Mouse (Mus musculus): ENCODE measurements around the gene Exosc2. TPM values are rescaled to one million over a fixed set of nuclear protein-coding genes. Genes with fewer than 3 reads are reported as not detected.
"Not testable (repeated sequence)": the region's sequence is repeated elsewhere in the genome, so short reads cannot be mapped to it uniquely, and the experiment has no call there.

Gene Exosc2
- polyA plus RNA-seq, 1 experiment from 2014 or later = 104 TPM

DNA sequence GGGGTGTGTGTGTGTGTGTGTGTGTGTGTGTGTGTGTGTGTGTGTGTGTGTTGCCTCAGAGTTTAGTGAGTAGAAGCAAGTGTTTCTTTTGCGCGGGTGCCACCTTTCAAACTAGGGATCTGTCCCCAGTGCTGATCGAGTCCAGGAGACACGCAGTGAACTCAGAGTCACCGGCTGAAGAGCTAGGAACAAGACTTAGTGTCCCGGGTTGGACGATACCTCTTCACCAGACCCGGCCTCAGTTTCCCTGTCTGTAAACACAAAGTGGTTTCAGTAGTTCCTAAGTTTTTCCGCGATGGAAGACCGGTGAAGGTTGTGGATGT lies 29.0 kb upstream of the Exosc2 start:
- Histone ChIP-seq H3K4me3 (peak overlapping the region; percentile 47), H3K27ac (peak overlapping the region; percentile 62; the same call in 1 of the 2 replicates), H3K4me1 (peaks cover 67% of the 10 kb centered on the region), H3K27me3 (ENCODE audit: poor library complexity, severe bottlenecking) (peaks cover 100% of the 10 kb centered on the region), H3K36me3 (replicated peaks) (no peaks in the 10 kb centered on the region), H3K9me3 (no peaks in the 10 kb centered on the region)
- WGBS = 1% methylated on average over 11 of the region's 11 CpGs
- no peak for DNase-seq (ENCODE audit: extremely low spot score, low spot score)

DNA sequence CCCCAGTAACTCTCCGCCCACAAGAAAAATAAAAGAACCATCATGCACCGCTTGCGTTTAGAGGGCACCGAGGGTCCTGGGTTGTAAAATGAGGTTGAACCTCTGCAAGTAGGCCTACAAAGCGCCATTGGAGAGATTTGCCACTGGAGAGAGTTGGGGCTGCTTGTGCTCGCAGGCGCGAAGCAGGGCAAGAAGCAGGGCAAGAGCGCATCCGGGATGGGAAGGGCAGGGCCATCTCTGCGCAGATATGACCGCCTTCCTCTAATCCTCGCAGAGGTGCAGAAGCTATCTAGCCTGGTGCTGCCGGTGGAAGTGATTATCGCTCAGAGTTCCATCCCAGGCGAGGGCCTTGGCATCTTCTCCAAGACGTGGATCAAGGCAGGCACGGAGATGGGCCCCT lies 28.6 kb upstream of the Exosc2 start:
- peaks cover 100% of the 10 kb centered on the region for H3K27me3 ChIP-seq (ENCODE audit: poor library complexity, severe bottlenecking)
- H3K9me3 ChIP-seq = no peaks in the 10 kb centered on the region
- H3K4me3 ChIP-seq = peak overlapping the region; percentile 47
- WGBS = under 1% methylated on average over 18 of the region's 18 CpGs
- peaks cover 63% of the 10 kb centered on the region for H3K4me1 ChIP-seq
- no peak overlapping the region for H3K27ac ChIP-seq
- no peak for DNase-seq (ENCODE audit: extremely low spot score, low spot score)
- H3K36me3 ChIP-seq (replicated peaks) = no peaks in the 10 kb centered on the region

DNA sequence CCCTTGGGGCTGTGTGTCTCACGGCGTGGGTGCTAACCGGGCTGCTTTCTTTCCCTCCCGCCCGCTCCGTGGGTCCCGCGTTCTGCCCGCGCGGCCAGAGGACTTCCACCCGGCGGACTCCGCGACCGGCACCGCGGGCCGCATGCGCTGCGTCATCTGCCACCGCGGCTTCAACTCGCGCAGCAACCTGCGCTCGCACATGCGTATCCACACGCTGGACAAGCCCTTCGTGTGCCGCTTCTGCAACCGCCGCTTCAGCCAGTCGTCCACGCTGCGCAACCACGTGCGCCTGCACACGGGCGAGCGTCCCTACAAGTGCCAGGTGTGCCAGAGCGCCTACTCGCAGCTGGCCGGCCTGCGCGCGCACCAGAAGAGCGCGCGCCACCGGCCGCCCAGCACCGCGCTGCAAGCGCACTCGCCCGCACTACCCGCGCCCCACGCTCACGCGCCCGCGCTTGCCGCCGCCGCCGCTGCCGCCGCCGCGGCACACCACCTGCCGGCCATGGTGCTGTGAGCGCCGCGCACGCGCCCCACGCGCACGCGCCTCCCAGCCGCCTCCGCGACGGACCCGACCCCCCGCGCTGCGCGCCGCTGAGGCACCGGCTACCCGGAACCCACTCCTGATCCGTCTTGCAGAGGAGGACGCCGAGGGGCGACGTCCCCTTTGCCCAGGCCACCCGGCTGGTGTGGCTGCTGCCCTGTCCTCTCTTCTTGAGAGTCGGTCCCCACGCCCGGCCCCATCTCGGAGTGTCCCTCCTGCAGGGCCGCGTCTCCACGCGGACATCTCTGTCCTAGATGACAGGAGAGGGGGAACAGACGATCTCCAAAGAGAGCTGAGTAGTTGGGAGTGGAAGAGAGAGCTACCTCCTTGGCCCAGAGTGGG lies 16.3 kb upstream of the Exosc2 start:
- H3K27ac ChIP-seq = peak overlapping the region; percentile 25; the same call in 1 of the 2 replicates
- H3K4me3 ChIP-seq = peak overlapping the region; percentile 62

DNA sequence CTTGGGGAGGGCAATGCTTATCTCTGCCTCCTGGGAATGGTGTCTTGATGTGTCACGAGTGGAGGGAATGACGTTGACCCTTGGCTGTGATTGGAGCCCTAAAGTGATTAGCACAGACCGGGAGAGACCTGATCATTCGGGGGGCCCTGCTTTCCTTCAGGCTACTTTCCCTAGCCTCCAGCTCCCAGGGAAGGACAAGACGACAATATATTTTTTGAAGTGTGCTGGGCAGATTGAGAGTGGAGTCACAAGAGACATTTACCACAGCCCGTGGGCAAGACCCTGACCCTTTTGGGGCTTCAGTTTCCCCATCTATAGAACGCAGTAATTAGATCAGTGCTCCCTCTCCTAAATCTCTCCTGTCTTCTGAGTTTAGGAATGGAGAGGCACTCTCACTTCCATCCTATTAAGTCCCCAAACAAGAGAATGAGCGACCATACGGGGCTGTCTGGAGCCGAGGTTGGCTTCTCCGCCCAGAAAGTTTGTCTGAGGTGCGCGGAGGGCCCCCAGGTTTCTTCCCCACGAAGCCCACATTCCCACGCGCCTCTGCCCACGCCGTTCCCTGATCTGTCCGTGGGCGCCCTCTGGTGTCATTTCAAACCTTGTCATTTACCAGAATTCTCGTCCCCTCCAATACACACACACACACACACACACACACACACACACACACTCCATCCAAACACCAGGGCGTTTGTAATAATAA lies 15.5 kb upstream of the Exosc2 start:
- Histone ChIP-seq H3K27me3 (ENCODE audit: poor library complexity, severe bottlenecking) (peaks cover 100% of the 10 kb centered on the region), H3K4me1 (peaks cover 18% of the 10 kb centered on the region), H3K27ac (no peak overlapping the region), H3K9me3 (peaks cover 14% of the 10 kb centered on the region), H3K36me3 (replicated peaks) (no peaks in the 10 kb centered on the region; the same call in 1 of the 2 replicates), H3K4me3 (peak overlapping the region; percentile 62)
- DNase-seq (ENCODE audit: extremely low spot score, low spot score) = peak; percentile 50
- WGBS = 6% methylated on average over 22 of the region's 22 CpGs

More for the DNA sequence above, 16.3 kb upstream of the Exosc2 start:
- H3K9me3 ChIP-seq = peaks cover 8% of the 10 kb centered on the region; the same call in 1 of the 2 replicates
- no peaks in the 10 kb centered on the region; the same call in 1 of the 2 replicates for H3K36me3 ChIP-seq (replicated peaks)
- H3K4me1 ChIP-seq = peaks cover 18% of the 10 kb centered on the region
- peak; percentile 40 for DNase-seq (ENCODE audit: extremely low spot score, low spot score)
- peaks cover 100% of the 10 kb centered on the region for H3K27me3 ChIP-seq (ENCODE audit: poor library complexity, severe bottlenecking)
- WGBS = under 1% methylated on average over 109 of the region's 109 CpGs

DNA sequence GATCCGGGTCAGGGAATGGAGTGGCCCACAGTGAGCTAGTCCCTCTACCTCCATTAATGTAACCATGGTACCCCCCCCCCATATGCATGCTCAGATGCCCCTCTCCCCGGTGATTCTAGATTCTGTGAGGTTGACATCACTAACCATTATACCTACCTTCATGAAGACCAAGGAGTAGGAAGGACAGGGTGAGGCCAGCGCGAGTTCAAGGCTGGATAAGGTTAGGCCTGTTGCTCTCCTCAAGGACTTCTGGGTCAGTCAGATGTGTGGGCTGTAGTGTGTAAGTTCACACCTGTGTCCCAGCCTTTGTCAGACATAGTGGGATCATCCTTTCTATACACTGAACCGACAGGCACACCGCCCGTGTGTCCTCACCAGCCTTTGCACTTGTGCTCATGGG lies 14.1 kb upstream of the Exosc2 start:
- no peak overlapping the region for H3K4me3 ChIP-seq
- peaks cover 94% of the 10 kb centered on the region for H3K27me3 ChIP-seq (ENCODE audit: poor library complexity, severe bottlenecking)
- H3K27ac ChIP-seq = no peak overlapping the region
- H3K4me1 ChIP-seq = peaks cover 18% of the 10 kb centered on the region
- no peak for DNase-seq (ENCODE audit: extremely low spot score, low spot score)
- H3K36me3 ChIP-seq (replicated peaks) = no peaks in the 10 kb centered on the region; the same call in 1 of the 2 replicates
- H3K9me3 ChIP-seq = peaks cover 14% of the 10 kb centered on the region
- WGBS = 87% methylated on average over 7 of the region's 7 CpGs

DNA sequence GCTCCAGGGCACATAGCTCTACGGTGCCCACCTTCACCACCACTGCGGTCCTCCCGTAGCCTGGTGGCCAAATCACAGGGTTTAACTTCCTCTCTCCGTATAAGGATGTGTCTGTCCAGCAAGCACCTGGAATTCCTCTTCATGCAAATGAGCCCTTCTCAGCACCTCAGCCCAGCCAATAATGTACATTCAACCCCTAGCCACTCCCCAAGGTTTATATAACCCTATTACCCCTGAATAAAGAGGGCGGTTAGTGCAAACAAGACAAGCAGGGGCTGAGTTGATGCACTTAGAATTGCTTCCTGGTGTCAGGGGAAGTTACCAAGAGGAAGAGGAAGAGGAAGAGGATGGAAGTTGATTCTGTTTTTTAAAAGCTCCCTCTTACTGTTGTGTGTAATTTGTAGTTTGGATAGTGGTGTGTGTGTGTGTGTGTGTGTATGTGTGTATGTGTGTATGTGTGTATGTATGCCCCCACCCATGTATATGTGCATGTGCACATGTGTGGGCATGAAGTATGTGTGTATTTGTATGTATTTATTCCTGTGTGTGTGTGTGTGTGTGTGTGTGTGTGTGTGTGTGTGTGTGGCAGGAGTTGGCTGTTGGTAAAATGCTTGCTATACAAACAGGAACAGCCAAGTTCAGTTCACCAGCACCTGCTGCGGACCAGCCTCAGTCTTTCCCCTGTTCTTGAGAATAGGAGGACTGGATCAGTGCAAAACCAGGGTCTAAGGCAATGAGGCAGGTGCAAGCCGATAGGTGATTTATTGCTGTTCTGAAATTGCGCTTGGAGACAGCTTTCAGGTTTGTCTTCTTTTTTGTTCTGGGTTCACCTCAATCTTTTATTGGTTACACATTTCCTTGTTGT lies 7.3 kb upstream of the Exosc2 start:
- peaks cover 72% of the 10 kb centered on the region for H3K27me3 ChIP-seq (ENCODE audit: poor library complexity, severe bottlenecking)
- H3K4me1 ChIP-seq = no peaks in the 10 kb centered on the region
- H3K4me3 ChIP-seq = no peak overlapping the region
- WGBS = 65% methylated on average over 8 of the region's 8 CpGs
- peaks cover 14% of the 10 kb centered on the region for H3K9me3 ChIP-seq
- no peaks in the 10 kb centered on the region for H3K36me3 ChIP-seq (replicated peaks)
- H3K27ac ChIP-seq = no peak overlapping the region
- DNase-seq (ENCODE audit: extremely low spot score, low spot score) = no peak

DNA sequence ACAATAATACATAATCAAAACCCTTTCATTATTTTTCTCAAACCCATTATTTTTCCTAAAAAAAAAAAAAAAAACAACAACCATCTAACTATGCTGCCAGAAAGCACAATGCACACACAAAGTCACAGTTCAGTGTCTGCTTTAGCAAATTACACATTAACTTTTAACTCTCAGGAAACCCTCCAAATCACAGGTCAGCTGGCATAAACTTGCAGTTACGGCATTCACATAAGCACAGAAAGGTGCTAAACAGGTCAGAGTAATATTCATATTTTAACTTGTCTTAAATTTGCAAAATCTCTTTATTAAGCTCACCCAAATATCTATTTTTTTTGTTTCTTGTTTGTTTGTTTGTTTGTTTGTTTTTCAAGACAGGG lies 6.7 kb upstream of the Exosc2 start:
- Histone ChIP-seq H3K27me3 (ENCODE audit: poor library complexity, severe bottlenecking) (peaks cover 65% of the 10 kb centered on the region), H3K27ac (no peak overlapping the region)

DNA sequence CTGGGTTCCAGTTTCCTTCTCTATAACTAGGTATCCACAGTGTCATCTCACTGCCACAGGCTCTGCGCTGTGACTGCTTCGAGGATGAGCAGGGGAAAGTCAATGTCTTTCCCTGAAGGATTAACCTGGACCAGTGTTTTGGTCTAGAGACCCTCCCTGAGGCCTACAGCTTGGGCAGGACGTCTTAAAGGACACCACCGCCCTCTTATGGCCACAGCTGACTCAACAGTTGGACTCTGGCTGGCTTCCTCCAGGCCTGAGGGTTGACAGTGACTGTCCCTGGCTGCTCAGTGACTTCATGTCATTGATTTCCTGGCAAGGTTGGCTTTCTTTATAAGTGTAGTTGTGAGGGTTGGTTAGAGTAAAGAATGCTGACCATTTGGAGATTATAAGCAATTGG lies 3.2 kb upstream of the Exosc2 start:
- H3K27me3 ChIP-seq (ENCODE audit: poor library complexity, severe bottlenecking) = peaks cover 37% of the 10 kb centered on the region

More for the DNA sequence above, 6.7 kb upstream of the Exosc2 start:
- Histone ChIP-seq H3K4me3 (no peak overlapping the region), H3K9me3 (peaks cover 10% of the 10 kb centered on the region), H3K4me1 (no peaks in the 10 kb centered on the region), H3K36me3 (replicated peaks) (no peaks in the 10 kb centered on the region)
- 95% methylated on average over 1 of the region's 1 CpGs for WGBS
- DNase-seq (ENCODE audit: extremely low spot score, low spot score) = no peak

DNA sequence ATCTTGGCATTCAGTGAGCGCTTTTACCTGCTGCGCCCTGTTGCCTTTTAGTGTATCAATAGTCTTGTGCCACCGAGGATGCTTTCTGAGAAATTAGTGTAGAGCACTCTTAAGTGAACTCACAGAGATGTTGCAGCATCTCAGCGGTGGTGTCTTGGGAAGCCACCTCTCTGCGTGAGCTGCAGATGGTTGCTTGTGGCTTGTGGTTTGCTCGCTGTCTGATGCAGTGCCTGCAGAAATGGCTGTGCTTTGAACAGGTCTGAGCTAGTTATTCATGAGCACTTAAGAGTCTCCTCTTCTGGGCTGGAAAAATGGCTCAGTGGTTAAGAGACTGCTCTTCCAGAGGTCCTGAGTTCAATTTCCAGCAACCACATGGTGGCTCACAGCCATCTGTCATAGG lies 8.1 kb downstream of the Exosc2 start:
- no peaks in the 10 kb centered on the region for H3K9me3 ChIP-seq
- H3K27me3 ChIP-seq (ENCODE audit: poor library complexity, severe bottlenecking) = no peaks in the 10 kb centered on the region
- no peak overlapping the region for H3K27ac ChIP-seq
- WGBS = 94% methylated on average over 6 of the region's 6 CpGs
- DNase-seq (ENCODE audit: extremely low spot score, low spot score) = no peak
- 0 out of 2 replicates have a peak, but pooled peaks cover 4% of the 10 kb centered on the region for H3K4me1 ChIP-seq
- peaks cover 87% of the 10 kb centered on the region for H3K36me3 ChIP-seq (replicated peaks)
- H3K4me3 ChIP-seq = no peak overlapping the region

More for the DNA sequence above, 3.2 kb upstream of the Exosc2 start:
- WGBS = 22% methylated on average over 4 of the region's 4 CpGs
- peak; percentile 43 for DNase-seq (ENCODE audit: extremely low spot score, low spot score)
- no peak overlapping the region for H3K4me3 ChIP-seq
- H3K4me1 ChIP-seq = peaks cover 13% of the 10 kb centered on the region
- H3K36me3 ChIP-seq (replicated peaks) = peaks cover 4% of the 10 kb centered on the region
- no peaks in the 10 kb centered on the region; the same call in 1 of the 2 replicates for H3K9me3 ChIP-seq
- H3K27ac ChIP-seq = no peak overlapping the region

DNA sequence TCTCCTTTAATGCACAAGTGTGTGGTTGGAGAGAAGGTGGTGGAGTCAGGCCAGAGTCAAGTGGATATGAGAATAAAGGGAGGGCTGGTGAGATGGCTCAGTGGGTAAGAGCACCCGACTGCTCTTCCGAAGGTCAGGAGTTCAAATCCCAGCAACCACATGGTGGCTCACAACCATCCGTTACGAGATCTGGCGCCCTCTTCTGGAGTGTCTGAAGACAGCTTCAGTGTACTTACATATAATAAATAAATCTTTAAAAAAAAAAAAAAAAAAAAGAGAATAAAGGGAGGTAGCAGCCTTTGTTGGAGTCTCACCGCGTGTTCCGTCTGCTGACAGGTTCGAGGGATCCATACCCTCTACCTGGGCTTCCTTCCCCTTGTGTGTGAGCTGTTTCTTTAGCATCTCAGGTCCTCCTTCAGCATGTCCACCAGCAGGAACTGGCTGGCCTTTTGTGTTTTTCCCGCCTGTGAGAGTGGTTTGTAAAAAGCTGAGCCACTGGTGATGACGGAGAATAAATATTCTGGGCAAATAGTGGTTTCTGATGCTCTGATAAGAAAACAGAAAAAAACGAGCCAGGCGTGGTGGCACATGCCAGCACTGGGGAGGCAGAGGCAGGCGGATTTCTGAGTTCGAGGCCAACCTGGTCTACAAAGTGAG lies 10.7 kb downstream of the Exosc2 start:
- not testable (repeated sequence) for H3K4me3 ChIP-seq; H3K27ac ChIP-seq; H3K27me3 ChIP-seq (ENCODE audit: poor library complexity, severe bottlenecking); DNase-seq (ENCODE audit: extremely low spot score, low spot score); H3K4me1 ChIP-seq; H3K9me3 ChIP-seq
- peaks cover 62% of the 10 kb centered on the region for H3K36me3 ChIP-seq (replicated peaks)
- 87% methylated on average over 15 of the region's 15 CpGs for WGBS

DNA sequence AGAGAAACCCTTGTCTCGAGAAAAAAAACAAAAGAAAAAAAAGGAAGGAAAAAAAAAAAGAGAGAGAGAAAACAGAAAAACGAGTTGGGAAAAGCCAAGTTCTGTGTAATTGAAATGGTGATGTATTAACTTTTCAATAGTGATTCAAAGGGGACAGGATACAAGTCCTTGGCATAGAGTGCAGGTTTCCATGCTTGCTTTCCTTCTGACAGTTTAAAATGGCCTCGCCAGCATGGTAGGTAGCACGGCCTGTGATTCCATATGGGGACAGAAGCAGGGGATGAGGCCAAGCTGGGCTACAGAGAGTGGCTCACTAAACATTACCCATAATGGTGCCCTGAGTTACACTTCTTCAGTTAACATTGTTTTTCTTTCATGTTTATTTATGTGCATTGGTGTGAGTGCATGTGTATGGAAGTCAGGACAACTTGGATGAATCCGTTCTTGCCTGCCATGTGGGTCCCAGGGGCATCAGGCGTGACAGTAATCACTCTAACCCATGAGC lies 11.3 kb downstream of the Exosc2 start:
- no peak for DNase-seq (ENCODE audit: extremely low spot score, low spot score)
- no peaks in the 10 kb centered on the region for H3K9me3 ChIP-seq
- H3K27me3 ChIP-seq (ENCODE audit: poor library complexity, severe bottlenecking) = no peaks in the 10 kb centered on the region
- no peak overlapping the region for H3K27ac ChIP-seq
- no peaks in the 10 kb centered on the region for H3K4me1 ChIP-seq
- peaks cover 56% of the 10 kb centered on the region for H3K36me3 ChIP-seq (replicated peaks)
- 91% methylated on average over 6 of the region's 6 CpGs for WGBS
- H3K4me3 ChIP-seq = no peak overlapping the region

DNA sequence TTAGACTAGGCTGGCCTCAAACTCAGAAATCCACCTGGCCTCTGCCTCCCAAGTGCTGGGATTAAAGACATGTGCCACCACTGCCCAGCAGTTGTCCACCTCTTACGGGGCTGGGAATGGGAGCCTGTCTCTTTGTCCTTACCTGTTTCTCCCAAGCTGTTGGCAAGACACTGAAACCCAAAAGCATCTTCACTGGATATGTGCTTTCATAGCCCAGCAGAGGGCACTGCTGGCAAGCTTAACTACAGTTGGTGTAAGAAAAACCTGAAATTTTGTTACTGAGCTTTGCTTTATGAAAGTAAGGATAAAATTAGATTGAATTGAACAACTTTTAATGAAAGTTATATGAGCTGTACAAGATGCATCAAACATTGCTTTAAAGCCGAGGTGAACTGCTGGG lies 13.2 kb downstream of the Exosc2 start:
- Histone ChIP-seq H3K27me3 (ENCODE audit: poor library complexity, severe bottlenecking) (no peaks in the 10 kb centered on the region), H3K4me1 (peaks cover 9% of the 10 kb centered on the region), H3K4me3 (no peak overlapping the region), H3K36me3 (replicated peaks) (peaks cover 37% of the 10 kb centered on the region), H3K27ac (no peak overlapping the region), H3K9me3 (no peaks in the 10 kb centered on the region)
- no peak for DNase-seq (ENCODE audit: extremely low spot score, low spot score)
- 35% methylated on average over 2 of the region's 2 CpGs for WGBS

Measured in forebrain, embryonic 10.5 days (tissue).